Mouse (Mus musculus) heart, embryonic 11.5 days (tissue): ENCODE results near the gene Tmem131l. TPM values are rescaled to one million over a fixed set of nuclear protein-coding genes. Genes with fewer than 3 reads are reported as not detected.

Experiments used
- ATAC-seq: fragments of 200-750 bp; cut with Nextera tagmentation; replicated peaks from 2 replicates; pipeline ENCODE4 v1.8.0; 2017; ENCODE audit warnings: moderate library complexity; ENCODE audit not compliant: insufficient number of reproducible peaks, low FRiP score, low TSS enrichment
- H3K27ac ChIP-seq: fragments of 300-500 bp; sonication (generic); 2 replicates; pipeline ENCODE4 v1.5.1; 2014; ENCODE audit warnings: mild to moderate bottlenecking, low read depth, low read length
- H3K27me3 ChIP-seq: fragments of 300-500 bp; sonication (generic); 2 replicates; pipeline ENCODE4 v1.6.1; 2014; ENCODE audit warnings: mild to moderate bottlenecking, low read length, mixed read lengths; ENCODE audit not compliant: control insufficient read depth, insufficient read depth
- H3K36me3 ChIP-seq: fragments of 300-500 bp; sonication (generic); 2 replicates; pipeline ENCODE4 v1.6.1; 2014; ENCODE audit warnings: mild to moderate bottlenecking, low read length, moderate library complexity, mixed read lengths; ENCODE audit not compliant: control insufficient read depth, insufficient read depth
- H3K4me1 ChIP-seq: fragments of 300-500 bp; sonication (generic); 2 replicates; pipeline ENCODE4 v1.6.1; 2014; ENCODE audit warnings: low read length; ENCODE audit not compliant: control insufficient read depth, insufficient read depth
- H3K4me2 ChIP-seq: fragments of 300-500 bp; sonication (generic); 2 replicates; pipeline ENCODE4 v1.6.1; 2014; ENCODE audit warnings: mild to moderate bottlenecking, moderate library complexity
- H3K4me3 ChIP-seq: fragments of 300-500 bp; sonication (generic); 2 replicates; pipeline ENCODE4 v1.5.1; 2014; ENCODE audit warnings: low read depth, low read length
- H3K9ac ChIP-seq: fragments of 300-500 bp; sonication (generic); 2 replicates; pipeline ENCODE4 v1.6.1; 2014; ENCODE audit warnings: mild to moderate bottlenecking, low read depth, low read length, moderate library complexity
- H3K9me3 ChIP-seq: fragments of 300-500 bp; sonication (generic); replicated peaks from 2 replicates; pipeline ENCODE4 v1.6.1; 2016; ENCODE audit warnings: low read length; ENCODE audit not compliant: control insufficient read depth
- WGBS: fragments of 180-500 bp; shearing (Covaris S2); extraction: QIAGEN DNeasy Blood & Tissue Kit; methylation state at CpG from one replicate; pipeline ENCODE4 v1.1.7; 2014; ENCODE audit not compliant: insufficient replicate concordance; 5-methylcytosine and 5-hydroxymethylcytosine counted together
- polyA plus RNA-seq: library from polyadenylated mRNA; unstranded; fragments of >200 nt; fragmentation: Nextera tagmentation; extraction: Ambion mirVana; gene quantifications from 2 replicates; pipeline ENCODE4 v1.2.1, GENCODE M21; 2014

Gene Tmem131l
- polyA plus RNA-seq, 1 experiment from 2014 or later: 35.0 TPM

GRCm38 (mm10) chr3:83915102-83915501 is 124.9 kb downstream of the Tmem131l start:
- Histone ChIP-seq H3K9me3 (no peaks in the 10 kb centered on the region), H3K4me3 (no peak overlapping the region), H3K27ac (no peak overlapping the region), H3K4me2 (no peak overlapping the region), H3K4me1 (no peaks in the 10 kb centered on the region), H3K27me3 (no peaks in the 10 kb centered on the region), H3K36me3 (peaks cover 8% of the 10 kb centered on the region), H3K9ac (no peak overlapping the region)
- 81% methylated on average over 3 of the region's 3 CpGs for WGBS
- ATAC-seq: no peak

GRCm38 (mm10) chr3:83910707-83911106 is 129.3 kb downstream of the Tmem131l start:
- 85% methylated on average over 5 of the region's 5 CpGs for WGBS
- ATAC-seq: no peak
- Histone ChIP-seq H3K27me3 (no peaks in the 10 kb centered on the region), H3K4me3 (no peak overlapping the region), H3K9ac (no peak overlapping the region), H3K4me2 (no peak overlapping the region), H3K36me3 (no peaks in the 10 kb centered on the region), H3K9me3 (no peaks in the 10 kb centered on the region), H3K27ac (no peak overlapping the region), H3K4me1 (0 out of 2 replicates have a peak, but pooled peaks cover 4% of the 10 kb centered on the region)

DNA sequence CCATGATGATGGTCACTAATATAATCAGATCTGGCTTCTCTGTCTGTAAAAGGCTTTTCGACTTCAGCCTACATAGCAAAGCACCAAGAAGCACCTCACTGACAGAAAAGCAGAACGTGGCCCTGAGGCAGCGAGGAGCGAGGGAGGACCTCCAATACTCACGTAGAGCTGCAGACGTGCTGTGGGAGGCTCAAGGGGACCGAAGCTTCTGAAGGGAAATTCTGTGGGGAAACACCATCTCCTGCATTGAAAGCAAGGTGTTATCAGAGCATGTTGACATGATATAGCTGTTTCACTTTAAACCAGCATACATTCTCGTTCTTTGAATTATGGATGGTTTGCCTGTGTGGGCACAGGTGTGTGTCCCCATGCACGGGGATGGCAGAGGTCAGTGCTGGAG is 133.8 kb downstream of the Tmem131l start:
- no peak overlapping the region for H3K9ac ChIP-seq
- no peak overlapping the region for H3K4me2 ChIP-seq
- H3K4me1 ChIP-seq: peaks cover 7% of the 10 kb centered on the region; the same call in 1 of the 2 replicates
- no peak for ATAC-seq
- H3K9me3 ChIP-seq: no peaks in the 10 kb centered on the region
- H3K27me3 ChIP-seq: no peaks in the 10 kb centered on the region
- WGBS: 85% methylated on average over 9 of the region's 9 CpGs
- H3K4me3 ChIP-seq: no peak overlapping the region
- H3K36me3 ChIP-seq: peaks cover 1% of the 10 kb centered on the region; the same call in 1 of the 2 replicates
- no peak overlapping the region for H3K27ac ChIP-seq

- no peak for ATAC-seq
- Histone ChIP-seq H3K4me3 (no peak overlapping the region), H3K4me2 (no peak overlapping the region), H3K4me1 (peaks cover 7% of the 10 kb centered on the region; the same call in 1 of the 2 replicates), H3K9ac (no peak overlapping the region), H3K27ac (no peak overlapping the region; the same call in 1 of the 2 replicates), H3K9me3 (no peaks in the 10 kb centered on the region), H3K36me3 (peaks cover 4% of the 10 kb centered on the region; the same call in 1 of the 2 replicates), H3K27me3 (no peaks in the 10 kb centered on the region)
- WGBS: 89% methylated on average over 6 of the region's 6 CpGs
These were observed 134.8 kb downstream of the Tmem131l start for GRCm38 (mm10) chr3:83905161-83905560.

GRCm38 (mm10) chr3:83904176-83904958 is 135.6 kb downstream of the Tmem131l start:
- 50% methylated on average over 14 of the region's 14 CpGs for WGBS
- H3K9ac ChIP-seq: no peak overlapping the region
- H3K9me3 ChIP-seq: no peaks in the 10 kb centered on the region
- peak; percentile 48 for ATAC-seq
- H3K4me1 ChIP-seq: peaks cover 7% of the 10 kb centered on the region; the same call in 1 of the 2 replicates
- no peak overlapping the region for H3K4me3 ChIP-seq
- H3K36me3 ChIP-seq: peaks cover 4% of the 10 kb centered on the region; the same call in 1 of the 2 replicates
- no peaks in the 10 kb centered on the region for H3K27me3 ChIP-seq
- peak overlapping the region; percentile 25; the same call in 1 of the 2 replicates for H3K27ac ChIP-seq
- H3K4me2 ChIP-seq: no peak overlapping the region

DNA sequence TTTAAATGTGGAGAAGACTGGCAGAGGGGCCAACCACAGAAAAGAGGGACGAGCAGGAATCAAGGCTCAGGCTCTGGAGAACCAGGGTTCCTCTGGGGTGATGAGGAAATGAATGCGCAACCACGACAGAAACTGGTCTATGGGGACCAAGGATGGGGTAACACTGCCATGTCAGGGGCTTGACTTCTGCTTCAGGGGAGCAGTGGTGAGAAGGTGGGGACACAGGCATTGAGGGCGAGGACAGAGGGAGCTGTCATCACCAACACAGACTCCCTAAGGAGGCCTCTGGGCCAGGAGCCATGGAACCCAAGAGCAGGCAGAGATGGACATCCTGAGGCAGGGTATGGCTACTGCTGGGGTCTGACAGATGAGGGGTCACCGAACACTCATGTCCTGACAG is 137.0 kb downstream of the Tmem131l start:
- no peak overlapping the region for H3K4me2 ChIP-seq
- ATAC-seq: no peak
- peaks cover 14% of the 10 kb centered on the region for H3K36me3 ChIP-seq
- no peaks in the 10 kb centered on the region for H3K27me3 ChIP-seq
- no peak overlapping the region for H3K4me3 ChIP-seq
- H3K9ac ChIP-seq: no peak overlapping the region
- no peak overlapping the region for H3K27ac ChIP-seq
- H3K9me3 ChIP-seq: no peaks in the 10 kb centered on the region
- 84% methylated on average over 5 of the region's 5 CpGs for WGBS
- peaks cover 3% of the 10 kb centered on the region; the same call in 1 of the 2 replicates for H3K4me1 ChIP-seq

DNA sequence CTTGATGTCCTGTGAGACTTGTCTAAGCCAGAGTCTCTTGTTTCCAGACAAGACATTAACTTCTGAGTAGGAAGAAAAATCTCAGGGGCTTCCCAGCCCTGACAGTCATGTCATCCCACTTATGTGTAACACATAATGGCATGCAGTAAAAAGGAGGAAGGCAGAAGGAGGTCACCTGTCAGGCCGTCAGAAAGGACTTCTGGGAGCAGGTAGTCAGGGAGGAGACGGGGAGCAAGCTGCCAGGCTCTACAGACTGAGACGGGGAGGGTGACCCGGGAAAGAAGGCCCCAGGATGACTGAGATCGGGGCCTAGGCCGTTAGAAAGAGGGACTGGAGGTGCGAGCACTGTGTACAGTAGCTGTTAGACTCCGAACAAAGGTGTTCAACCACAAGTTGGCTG is 137.5 kb downstream of the Tmem131l start:
- no peak overlapping the region for H3K27ac ChIP-seq
- 85% methylated on average over 8 of the region's 8 CpGs for WGBS
- no peak overlapping the region for H3K4me3 ChIP-seq
- no peak overlapping the region for H3K4me2 ChIP-seq
- no peaks in the 10 kb centered on the region for H3K27me3 ChIP-seq
- peaks cover 14% of the 10 kb centered on the region for H3K36me3 ChIP-seq
- no peak overlapping the region for H3K9ac ChIP-seq
- peaks cover 3% of the 10 kb centered on the region; the same call in 1 of the 2 replicates for H3K4me1 ChIP-seq
- no peak for ATAC-seq
- no peaks in the 10 kb centered on the region for H3K9me3 ChIP-seq

GRCm38 (mm10) chr3:83900756-83901373 is 139.1 kb downstream of the Tmem131l start:
- Histone ChIP-seq H3K4me2 (no peak overlapping the region), H3K27ac (no peak overlapping the region), H3K9ac (no peak overlapping the region), H3K27me3 (no peaks in the 10 kb centered on the region), H3K9me3 (no peaks in the 10 kb centered on the region), H3K4me1 (peaks cover 3% of the 10 kb centered on the region; the same call in 1 of the 2 replicates), H3K36me3 (peaks cover 14% of the 10 kb centered on the region), H3K4me3 (no peak overlapping the region)
- 75% methylated on average over 12 of the region's 12 CpGs for WGBS
- ATAC-seq: no peak
